Mouse (Mus musculus): Measurements from ENCODE around the gene Dhcr7. TPM values are rescaled to one million over a fixed set of nuclear protein-coding genes. Genes with fewer than 3 reads are reported as not detected.

The Dhcr7 gene
- polyA plus RNA-seq, 1 experiment from 2014 or later = 43.5 TPM

- Histone ChIP-seq H3K27ac (replicated peaks; ENCODE audit: low read depth, low read length) (no peak overlapping the region), H3K27me3 (replicated peaks; ENCODE audit: control insufficient read depth, insufficient read depth, low read length) (no peaks in the 10 kb centered on the region), H3K4me3 (ENCODE audit: low read depth, low read length) (no peak overlapping the region), H3K9ac (ENCODE audit: low read depth, low read length) (no peak overlapping the region), H3K9me3 (ENCODE audit: control insufficient read depth, low read length) (no peaks in the 10 kb centered on the region), H3K4me1 (ENCODE audit: control insufficient read depth, insufficient read depth, low read length) (no peaks in the 10 kb centered on the region), H3K4me2 (ENCODE audit: low read depth, low read length) (no peak overlapping the region), H3K36me3 (ENCODE audit: control insufficient read depth, insufficient read depth, low read length) (peaks cover 62% of the 10 kb centered on the region)
- ATAC-seq (ENCODE audit: low read depth) = no peak
- WGBS = 86% methylated on average over 4 of the region's 4 CpGs
- DNase-seq (ENCODE audit: low spot score) = no peak
Observed at GRCm38 (mm10) chr7:143798783-143799182, 24.2 kb upstream of the Dhcr7 start.

- no peaks in the 10 kb centered on the region for H3K4me1 ChIP-seq (ENCODE audit: control insufficient read depth, insufficient read depth, low read length)
- H3K4me2 ChIP-seq (ENCODE audit: low read depth, low read length) = no peak overlapping the region
- 86% methylated on average over 1 of the region's 1 CpGs for WGBS
- no peak overlapping the region for H3K9ac ChIP-seq (ENCODE audit: low read depth, low read length)
- H3K27ac ChIP-seq (replicated peaks; ENCODE audit: low read depth, low read length) = no peak overlapping the region
- ATAC-seq (ENCODE audit: low read depth) (no peak), DNase-seq (ENCODE audit: low spot score) (no peak)
- H3K27me3 ChIP-seq (replicated peaks; ENCODE audit: control insufficient read depth, insufficient read depth, low read length) = no peaks in the 10 kb centered on the region
- H3K4me3 ChIP-seq (ENCODE audit: low read depth, low read length) = no peak overlapping the region
- peaks cover 69% of the 10 kb centered on the region for H3K36me3 ChIP-seq (ENCODE audit: control insufficient read depth, insufficient read depth, low read length)
- H3K9me3 ChIP-seq (ENCODE audit: control insufficient read depth, low read length) = no peaks in the 10 kb centered on the region
Observed at GRCm38 (mm10) chr7:143800770-143801169, 22.2 kb upstream of the Dhcr7 start.

GRCm38 (mm10) chr7:143801195-143802065 lies 21.5 kb upstream of the Dhcr7 start:
- Histone ChIP-seq H3K4me1 (ENCODE audit: control insufficient read depth, insufficient read depth, low read length) (no peaks in the 10 kb centered on the region), H3K4me3 (ENCODE audit: low read depth, low read length) (no peak overlapping the region), H3K27me3 (replicated peaks; ENCODE audit: control insufficient read depth, insufficient read depth, low read length) (no peaks in the 10 kb centered on the region), H3K27ac (replicated peaks; ENCODE audit: low read depth, low read length) (no peak overlapping the region), H3K9me3 (ENCODE audit: control insufficient read depth, low read length) (no peaks in the 10 kb centered on the region), H3K4me2 (ENCODE audit: low read depth, low read length) (no peak overlapping the region), H3K36me3 (ENCODE audit: control insufficient read depth, insufficient read depth, low read length) (peaks cover 65% of the 10 kb centered on the region), H3K9ac (ENCODE audit: low read depth, low read length) (no peak overlapping the region)
- 81% methylated on average over 8 of the region's 8 CpGs for WGBS
- ATAC-seq (ENCODE audit: low read depth) (no peak), DNase-seq (ENCODE audit: low spot score) (no peak)

GRCm38 (mm10) chr7:143805199-143805624 lies 17.7 kb upstream of the Dhcr7 start:
- H3K36me3 ChIP-seq (ENCODE audit: control insufficient read depth, insufficient read depth, low read length) = peaks cover 60% of the 10 kb centered on the region
- no peak overlapping the region for H3K4me3 ChIP-seq (ENCODE audit: low read depth, low read length)
- no peaks in the 10 kb centered on the region for H3K27me3 ChIP-seq (replicated peaks; ENCODE audit: control insufficient read depth, insufficient read depth, low read length)
- no peaks in the 10 kb centered on the region for H3K4me1 ChIP-seq (ENCODE audit: control insufficient read depth, insufficient read depth, low read length)
- peak; percentile 13 for DNase-seq (ENCODE audit: low spot score)
- no peaks in the 10 kb centered on the region for H3K9me3 ChIP-seq (ENCODE audit: control insufficient read depth, low read length)
- WGBS = 78% methylated on average over 5 of the region's 5 CpGs
- H3K9ac ChIP-seq (ENCODE audit: low read depth, low read length) = no peak overlapping the region
- no peak for ATAC-seq (ENCODE audit: low read depth)
- H3K4me2 ChIP-seq (ENCODE audit: low read depth, low read length) = no peak overlapping the region
- no peak overlapping the region for H3K27ac ChIP-seq (replicated peaks; ENCODE audit: low read depth, low read length)

- no peak for DNase-seq (ENCODE audit: low spot score)
- ATAC-seq (ENCODE audit: low read depth) = no peak
- H3K36me3 ChIP-seq (ENCODE audit: control insufficient read depth, insufficient read depth, low read length) = peaks cover 73% of the 10 kb centered on the region
Observed at GRCm38 (mm10) chr7:143808909-143809308, 14.0 kb upstream of the Dhcr7 start.

GRCm38 (mm10) chr7:143819201-143819600 lies 3.7 kb upstream of the Dhcr7 start:
- H3K4me2 ChIP-seq (ENCODE audit: low read depth, low read length) = no peak overlapping the region
- peaks cover 10% of the 10 kb centered on the region for H3K4me1 ChIP-seq (ENCODE audit: control insufficient read depth, insufficient read depth, low read length)
- no peaks in the 10 kb centered on the region for H3K27me3 ChIP-seq (replicated peaks; ENCODE audit: control insufficient read depth, insufficient read depth, low read length)
- no peak overlapping the region for H3K27ac ChIP-seq (replicated peaks; ENCODE audit: low read depth, low read length)
- 68% methylated on average over 4 of the region's 4 CpGs for WGBS
- DNase-seq (ENCODE audit: low spot score) (no peak), ATAC-seq (ENCODE audit: low read depth) (no peak)
- no peak overlapping the region for H3K4me3 ChIP-seq (ENCODE audit: low read depth, low read length)
- H3K36me3 ChIP-seq (ENCODE audit: control insufficient read depth, insufficient read depth, low read length) = peaks cover 31% of the 10 kb centered on the region
- no peak overlapping the region for H3K9ac ChIP-seq (ENCODE audit: low read depth, low read length)
- H3K9me3 ChIP-seq (ENCODE audit: control insufficient read depth, low read length) = no peaks in the 10 kb centered on the region

More at GRCm38 (mm10) chr7:143808909-143809308, 14.0 kb upstream of the Dhcr7 start:
- no peak overlapping the region for H3K4me3 ChIP-seq (ENCODE audit: low read depth, low read length)
- H3K27ac ChIP-seq (replicated peaks; ENCODE audit: low read depth, low read length) = no peak overlapping the region
- H3K9ac ChIP-seq (ENCODE audit: low read depth, low read length) = no peak overlapping the region
- H3K9me3 ChIP-seq (ENCODE audit: control insufficient read depth, low read length) = no peaks in the 10 kb centered on the region
- H3K4me1 ChIP-seq (ENCODE audit: control insufficient read depth, insufficient read depth, low read length) = no peaks in the 10 kb centered on the region
- no peaks in the 10 kb centered on the region for H3K27me3 ChIP-seq (replicated peaks; ENCODE audit: control insufficient read depth, insufficient read depth, low read length)
- WGBS = 37% methylated on average over 1 of the region's 1 CpGs
- H3K4me2 ChIP-seq (ENCODE audit: low read depth, low read length) = no peak overlapping the region

- no peaks in the 10 kb centered on the region for H3K27me3 ChIP-seq (replicated peaks; ENCODE audit: control insufficient read depth, insufficient read depth, low read length)
- no peak overlapping the region for H3K9ac ChIP-seq (ENCODE audit: low read depth, low read length)
- WGBS = 82% methylated on average over 2 of the region's 2 CpGs
- no peak overlapping the region for H3K4me3 ChIP-seq (ENCODE audit: low read depth, low read length)
- H3K4me1 ChIP-seq (ENCODE audit: control insufficient read depth, insufficient read depth, low read length) = peaks cover 10% of the 10 kb centered on the region
- no peaks in the 10 kb centered on the region for H3K9me3 ChIP-seq (ENCODE audit: control insufficient read depth, low read length)
- ATAC-seq (ENCODE audit: low read depth) (no peak), DNase-seq (ENCODE audit: low spot score) (no peak)
- no peak overlapping the region for H3K4me2 ChIP-seq (ENCODE audit: low read depth, low read length)
- peaks cover 19% of the 10 kb centered on the region; the same call in 1 of the 2 replicates for H3K36me3 ChIP-seq (ENCODE audit: control insufficient read depth, insufficient read depth, low read length)
- no peak overlapping the region for H3K27ac ChIP-seq (replicated peaks; ENCODE audit: low read depth, low read length)
Observed at GRCm38 (mm10) chr7:143821241-143821640, 1.7 kb upstream of the Dhcr7 start.

- H3K27me3 ChIP-seq (replicated peaks; ENCODE audit: control insufficient read depth, insufficient read depth, low read length) = no peaks in the 10 kb centered on the region
- H3K4me1 ChIP-seq (ENCODE audit: control insufficient read depth, insufficient read depth, low read length) = peaks cover 10% of the 10 kb centered on the region
- H3K27ac ChIP-seq (replicated peaks; ENCODE audit: low read depth, low read length) = peak overlapping the region; percentile 83
- WGBS = 75% methylated on average over 4 of the region's 4 CpGs
- peak overlapping the region; percentile 74 for H3K4me2 ChIP-seq (ENCODE audit: low read depth, low read length)
- DNase-seq (ENCODE audit: low spot score) = peak; percentile 13
- H3K4me3 ChIP-seq (ENCODE audit: low read depth, low read length) = peak overlapping the region; percentile 62
- no peaks in the 10 kb centered on the region for H3K9me3 ChIP-seq (ENCODE audit: control insufficient read depth, low read length)
- ATAC-seq (ENCODE audit: low read depth) = no peak; the same call in 1 of the 2 replicates
- H3K36me3 ChIP-seq (ENCODE audit: control insufficient read depth, insufficient read depth, low read length) = 0 out of 2 replicates have a peak, but pooled peaks cover 9% of the 10 kb centered on the region
- H3K9ac ChIP-seq (ENCODE audit: low read depth, low read length) = peak overlapping the region; percentile 32; the same call in 1 of the 2 replicates
Observed at GRCm38 (mm10) chr7:143823266-143823605, 291 bp downstream of the Dhcr7 start.

GRCm38 (mm10) chr7:143826985-143827384 lies 4.0 kb downstream of the Dhcr7 start:
- Histone ChIP-seq H3K9ac (ENCODE audit: low read depth, low read length) (no peak overlapping the region), H3K27ac (replicated peaks; ENCODE audit: low read depth, low read length) (no peak overlapping the region), H3K4me1 (ENCODE audit: control insufficient read depth, insufficient read depth, low read length) (peaks cover 13% of the 10 kb centered on the region), H3K9me3 (ENCODE audit: control insufficient read depth, low read length) (no peaks in the 10 kb centered on the region), H3K4me3 (ENCODE audit: low read depth, low read length) (no peak overlapping the region), H3K4me2 (ENCODE audit: low read depth, low read length) (no peak overlapping the region), H3K36me3 (ENCODE audit: control insufficient read depth, insufficient read depth, low read length) (no peaks in the 10 kb centered on the region), H3K27me3 (replicated peaks; ENCODE audit: control insufficient read depth, insufficient read depth, low read length) (no peaks in the 10 kb centered on the region)
- DNase-seq (ENCODE audit: low spot score) = no peak
- ATAC-seq (ENCODE audit: low read depth) = no peak
- WGBS = 88% methylated on average over 2 of the region's 2 CpGs
